Mouse (Mus musculus): Measurements from ENCODE around the gene Kcnj5. TPM values are rescaled to one million over a fixed set of nuclear protein-coding genes. Genes with fewer than 3 reads are reported as not detected.

Gene Kcnj5
- 0.13 and 0.28 TPM in 2 replicates for polyA plus RNA-seq (2015; fragmentation: Nextera tagmentation; extraction: Ambion mirVana)

DNA sequence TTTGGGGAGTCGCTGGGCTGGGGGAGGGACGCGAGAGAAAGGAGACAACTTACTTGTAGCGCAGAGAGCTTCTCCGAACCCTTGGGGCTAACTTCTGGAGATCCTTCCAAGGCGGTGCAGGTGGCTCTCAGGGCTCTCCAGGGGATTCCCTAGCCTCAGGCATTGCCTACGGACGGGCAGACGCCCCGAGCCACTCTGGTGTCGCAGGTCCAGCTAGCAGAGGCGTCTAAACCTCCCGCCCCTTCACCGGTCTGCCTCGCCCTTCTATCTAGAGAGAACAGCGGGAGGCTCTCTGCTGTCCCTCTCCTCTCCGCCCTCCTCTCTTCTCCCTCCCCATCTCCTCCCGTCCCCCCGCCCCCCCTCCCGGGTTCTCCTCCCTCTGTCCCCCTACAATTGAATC, at the start of gene Kcnj5:
TSS of gene Kcnj5 (minus strand) at position 300 of the 400 bp plus-strand sequence.
- WGBS = 1% methylated on average over 20 of the region's 20 CpGs
- Histone ChIP-seq H3K4me3 (peak within 1 kb of the TSS; percentile 38), H3K9me3 (no peaks in the 10 kb centered on the region), H3K4me2 (peak within 1 kb of the TSS; percentile 65), H3K27ac (replicated peaks) (no peak within 1 kb of the TSS), H3K27me3 (peaks cover 60% of the 10 kb centered on the region), H3K9ac (peak within 1 kb of the TSS; percentile 65), H3K4me1 (replicated peaks) (peaks cover 17% of the 10 kb centered on the region), H3K36me3 (no peaks in the 10 kb centered on the region)
- ATAC-seq (ENCODE audit: low read depth) = peak; percentile 37; the same call in 1 of the 2 replicates

GRCm38 (mm10) chr9:32392716-32393115, 48.6 kb upstream of the Kcnj5 start:
- H3K36me3 ChIP-seq = no peaks in the 10 kb centered on the region
- H3K4me2 ChIP-seq = no peak overlapping the region
- H3K27me3 ChIP-seq = no peaks in the 10 kb centered on the region
- no peak overlapping the region for H3K27ac ChIP-seq (replicated peaks)
- no peaks in the 10 kb centered on the region for H3K4me1 ChIP-seq (replicated peaks)
- no peak for ATAC-seq (ENCODE audit: low read depth)
- H3K9ac ChIP-seq = no peak overlapping the region
- H3K4me3 ChIP-seq = no peak overlapping the region
- no peaks in the 10 kb centered on the region for H3K9me3 ChIP-seq
- 85% methylated on average over 6 of the region's 6 CpGs for WGBS

DNA sequence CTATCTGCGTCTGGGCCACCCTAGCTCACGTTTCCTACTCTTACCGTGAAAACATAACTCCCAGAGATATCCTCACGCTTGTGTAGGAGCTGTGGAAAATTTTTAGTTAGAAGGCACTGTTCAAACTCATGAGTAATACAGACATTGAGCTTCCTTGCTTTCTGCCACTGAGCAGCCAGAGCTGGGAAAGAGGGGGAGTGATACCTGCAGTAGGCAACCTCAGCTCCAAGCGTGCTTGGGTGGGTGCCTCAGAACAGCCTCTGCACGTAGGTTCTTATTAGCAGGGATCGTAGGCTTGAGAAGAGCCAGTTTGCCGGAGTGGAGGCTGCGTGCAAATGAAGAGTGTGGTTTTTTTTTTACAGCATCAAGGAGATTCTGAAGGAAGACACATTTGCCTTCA, 47.6 kb upstream of the Kcnj5 start:
- Histone ChIP-seq H3K4me2 (no peak overlapping the region), H3K36me3 (no peaks in the 10 kb centered on the region), H3K27ac (replicated peaks) (no peak overlapping the region), H3K9ac (no peak overlapping the region), H3K9me3 (no peaks in the 10 kb centered on the region), H3K27me3 (no peaks in the 10 kb centered on the region), H3K4me3 (no peak overlapping the region), H3K4me1 (replicated peaks) (no peaks in the 10 kb centered on the region)
- 93% methylated on average over 9 of the region's 9 CpGs for WGBS
- no peak for ATAC-seq (ENCODE audit: low read depth)

DNA sequence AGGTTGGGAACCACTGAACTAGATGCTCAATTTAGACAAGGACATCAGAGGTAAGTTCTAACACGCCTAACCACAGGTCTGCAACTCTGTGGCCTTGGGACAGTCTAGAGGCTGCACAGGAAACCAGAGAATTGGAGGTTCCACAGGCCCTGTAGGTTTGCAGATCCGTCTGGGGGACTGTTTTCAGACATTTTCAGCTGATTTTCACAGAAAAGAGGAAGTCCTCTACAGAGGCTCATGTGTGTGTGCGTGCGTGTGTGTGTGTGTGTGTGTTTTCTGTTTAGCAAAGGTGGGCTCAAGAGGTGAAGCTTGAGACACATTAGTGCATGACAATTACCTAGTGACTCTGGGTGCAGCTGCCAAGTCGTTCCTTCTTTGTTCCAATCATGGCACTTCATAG, 46.9 kb upstream of the Kcnj5 start:
- no peak for ATAC-seq (ENCODE audit: low read depth)
- Histone ChIP-seq H3K9me3 (no peaks in the 10 kb centered on the region), H3K36me3 (no peaks in the 10 kb centered on the region)

GRCm38 (mm10) chr9:32388120-32388519, 44.0 kb upstream of the Kcnj5 start:
- 95% methylated on average over 1 of the region's 1 CpGs for WGBS
- no peak for ATAC-seq (ENCODE audit: low read depth)

More for the DNA sequence above, 46.9 kb upstream of the Kcnj5 start:
- Histone ChIP-seq H3K4me1 (replicated peaks) (no peaks in the 10 kb centered on the region), H3K27me3 (no peaks in the 10 kb centered on the region), H3K4me2 (no peak overlapping the region), H3K27ac (replicated peaks) (no peak overlapping the region), H3K9ac (no peak overlapping the region), H3K4me3 (no peak overlapping the region)
- WGBS = 91% methylated on average over 5 of the region's 5 CpGs

DNA sequence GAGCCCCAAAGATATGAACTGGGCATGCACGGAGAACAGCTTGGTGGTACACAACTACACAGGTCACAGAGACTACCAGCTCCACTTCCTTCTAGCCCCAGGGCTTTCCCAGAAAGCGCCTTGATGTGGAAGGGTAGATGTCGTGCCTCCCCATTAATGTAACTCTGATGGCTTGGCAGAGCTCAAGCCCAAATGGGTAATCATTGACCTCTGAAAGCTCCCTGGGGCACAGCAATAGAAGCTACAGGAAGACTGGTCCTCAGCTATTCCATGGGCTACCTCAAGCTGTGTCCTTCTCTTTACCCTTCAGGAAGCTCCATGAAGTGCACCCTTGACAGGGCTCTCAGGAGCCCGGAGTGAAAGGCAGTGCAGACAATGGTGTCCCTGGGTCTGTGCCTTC, 40.8 kb upstream of the Kcnj5 start:
- Histone ChIP-seq H3K27ac (replicated peaks) (no peak overlapping the region), H3K4me3 (no peak overlapping the region), H3K27me3 (no peaks in the 10 kb centered on the region), H3K9ac (no peak overlapping the region), H3K36me3 (no peaks in the 10 kb centered on the region), H3K4me2 (no peak overlapping the region), H3K4me1 (replicated peaks) (no peaks in the 10 kb centered on the region), H3K9me3 (no peaks in the 10 kb centered on the region)
- ATAC-seq (ENCODE audit: low read depth) = no peak
- 75% methylated on average over 4 of the region's 4 CpGs for WGBS

More at GRCm38 (mm10) chr9:32388120-32388519, 44.0 kb upstream of the Kcnj5 start:
- H3K9ac ChIP-seq = no peak overlapping the region
- H3K27me3 ChIP-seq = no peaks in the 10 kb centered on the region
- H3K9me3 ChIP-seq = no peaks in the 10 kb centered on the region
- no peaks in the 10 kb centered on the region for H3K36me3 ChIP-seq
- no peaks in the 10 kb centered on the region for H3K4me1 ChIP-seq (replicated peaks)
- no peak overlapping the region for H3K4me3 ChIP-seq
- H3K27ac ChIP-seq (replicated peaks) = no peak overlapping the region
- no peak overlapping the region for H3K4me2 ChIP-seq

DNA sequence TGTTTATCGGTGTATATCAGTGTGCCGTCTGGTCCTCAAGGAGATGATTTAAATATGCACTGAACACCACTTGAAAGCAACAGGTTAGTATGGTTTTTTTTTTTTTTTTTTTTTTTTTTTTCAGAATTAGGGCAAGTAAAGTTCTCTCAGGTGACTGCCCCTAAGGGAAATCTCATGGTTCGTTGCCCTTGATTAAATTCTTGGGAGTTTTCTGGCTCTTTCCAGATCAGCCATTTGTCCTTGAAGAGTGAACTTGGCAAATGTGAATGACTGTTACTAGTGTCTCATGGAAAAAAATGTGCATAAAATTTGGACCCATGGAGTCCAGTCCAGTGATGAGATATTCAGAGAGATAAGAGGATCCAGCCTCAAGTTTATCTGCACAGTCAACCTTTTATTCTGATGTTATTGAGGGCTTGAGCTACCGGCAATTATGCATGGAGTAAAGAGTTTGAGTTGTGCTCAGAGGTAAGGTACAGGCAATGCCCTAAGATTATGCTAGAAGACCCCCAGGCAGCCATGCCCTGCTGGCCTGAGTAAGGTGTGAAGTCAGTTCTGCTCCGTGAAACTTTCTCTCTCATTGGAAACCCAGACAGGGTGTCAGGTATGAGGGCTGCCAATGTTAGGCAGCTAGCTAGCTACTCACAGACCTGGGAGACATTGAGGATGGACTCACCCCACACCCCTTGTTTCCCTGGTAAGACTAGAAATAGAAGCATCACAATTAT, 32.9 kb upstream of the Kcnj5 start:
- Histone ChIP-seq H3K4me3 (no peak overlapping the region), H3K27ac (replicated peaks) (no peak overlapping the region), H3K4me2 (no peak overlapping the region), H3K9me3 (no peaks in the 10 kb centered on the region), H3K9ac (no peak overlapping the region), H3K27me3 (no peaks in the 10 kb centered on the region), H3K36me3 (no peaks in the 10 kb centered on the region), H3K4me1 (replicated peaks) (no peaks in the 10 kb centered on the region)
- no peak for ATAC-seq (ENCODE audit: low read depth)
- 86% methylated on average over 5 of the region's 5 CpGs for WGBS

DNA sequence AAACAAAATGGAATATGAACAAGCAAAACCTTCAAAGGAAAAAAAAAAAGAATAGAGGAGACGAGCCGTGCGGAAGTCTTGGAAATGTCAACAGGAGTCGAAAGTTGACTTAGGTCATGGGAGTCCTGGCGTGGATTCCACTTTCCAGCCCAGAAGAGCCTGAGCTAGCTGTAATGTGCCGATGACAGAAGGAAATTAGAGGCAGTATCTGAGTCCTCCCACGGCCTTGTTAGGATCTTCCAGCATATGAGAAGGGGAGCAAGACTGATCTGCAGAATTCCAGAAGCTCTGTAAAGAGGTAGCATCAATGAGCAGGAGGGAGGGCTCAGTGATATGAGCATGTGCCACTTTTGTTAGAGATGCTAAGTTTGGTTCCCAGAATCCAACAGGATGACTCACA, 31.9 kb upstream of the Kcnj5 start:
- no peak overlapping the region for H3K27ac ChIP-seq (replicated peaks)
- no peak for ATAC-seq (ENCODE audit: low read depth)
- H3K4me3 ChIP-seq = no peak overlapping the region
- no peak overlapping the region for H3K4me2 ChIP-seq
- H3K9ac ChIP-seq = no peak overlapping the region
- no peaks in the 10 kb centered on the region for H3K9me3 ChIP-seq
- 89% methylated on average over 7 of the region's 7 CpGs for WGBS
- no peaks in the 10 kb centered on the region for H3K36me3 ChIP-seq
- no peaks in the 10 kb centered on the region for H3K4me1 ChIP-seq (replicated peaks)
- no peaks in the 10 kb centered on the region for H3K27me3 ChIP-seq

- Histone ChIP-seq H3K27me3 (no peaks in the 10 kb centered on the region), H3K4me3 (no peak overlapping the region), H3K4me2 (no peak overlapping the region), H3K9ac (no peak overlapping the region), H3K9me3 (no peaks in the 10 kb centered on the region), H3K36me3 (no peaks in the 10 kb centered on the region), H3K4me1 (replicated peaks) (peaks cover 10% of the 10 kb centered on the region), H3K27ac (replicated peaks) (no peak overlapping the region)
- WGBS = 94% methylated on average over 6 of the region's 6 CpGs
- no peak for ATAC-seq (ENCODE audit: low read depth)
Observed at GRCm38 (mm10) chr9:32373656-32374055, 29.5 kb upstream of the Kcnj5 start.

DNA sequence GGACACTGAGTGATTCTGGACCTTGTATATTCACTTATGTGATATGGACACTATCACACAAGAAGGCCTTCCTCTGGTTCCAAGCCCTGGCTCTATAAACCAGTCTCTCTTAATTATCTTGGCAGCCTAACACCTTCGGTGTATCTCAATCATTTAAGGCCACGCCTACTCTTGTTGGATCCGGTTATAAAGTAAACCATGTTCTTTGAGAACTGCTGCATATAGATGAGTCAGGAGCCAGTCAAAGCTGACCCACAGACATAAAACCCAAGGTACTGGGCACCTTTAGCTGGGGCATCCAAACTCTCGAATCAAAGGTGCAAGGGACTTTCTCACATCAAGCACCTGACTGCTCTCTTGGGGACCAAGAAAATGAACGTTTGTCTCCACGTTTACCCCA, 28.1 kb upstream of the Kcnj5 start, which contains the start of gene Kcnj1:
TSS of gene Kcnj1 (plus strand) at position 292 of the 400 bp plus-strand sequence.
- ATAC-seq (ENCODE audit: low read depth) = no peak

DNA sequence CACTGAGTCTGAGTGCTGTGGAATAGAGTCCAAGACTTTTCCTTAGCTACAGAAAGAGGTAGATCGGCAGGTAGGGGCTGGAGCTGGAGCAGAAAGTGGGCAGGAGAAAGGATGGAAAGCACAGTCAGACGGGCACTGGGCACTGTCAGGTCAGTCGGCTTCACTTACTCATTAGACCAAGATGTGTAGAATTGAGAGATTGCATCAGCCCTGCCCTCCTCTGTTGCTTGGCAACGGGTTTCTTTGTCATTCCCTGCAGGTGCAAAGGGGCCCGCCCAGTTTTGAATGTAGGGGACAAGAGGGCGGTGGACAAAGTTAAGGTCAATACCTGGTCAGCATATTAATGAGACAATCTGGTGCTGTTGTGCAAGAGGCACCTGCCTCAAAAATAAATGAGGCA, 25.2 kb upstream of the Kcnj5 start:
- Histone ChIP-seq H3K4me1 (replicated peaks) (peaks cover 12% of the 10 kb centered on the region), H3K36me3 (no peaks in the 10 kb centered on the region), H3K4me3 (no peak overlapping the region), H3K27ac (replicated peaks) (no peak overlapping the region), H3K9me3 (no peaks in the 10 kb centered on the region), H3K4me2 (no peak overlapping the region), H3K27me3 (no peaks in the 10 kb centered on the region), H3K9ac (no peak overlapping the region)
- WGBS = 43% methylated on average over 6 of the region's 6 CpGs
- ATAC-seq (ENCODE audit: low read depth) = no peak

More for the DNA sequence above, 28.1 kb upstream of the Kcnj5 start, which contains the start of gene Kcnj1:
- Histone ChIP-seq H3K4me3 (no peak within 1 kb of the TSS), H3K27ac (replicated peaks) (no peak within 1 kb of the TSS), H3K9ac (no peak within 1 kb of the TSS), H3K9me3 (no peaks in the 10 kb centered on the region), H3K4me2 (no peak within 1 kb of the TSS), H3K27me3 (no peaks in the 10 kb centered on the region), H3K4me1 (replicated peaks) (peaks cover 12% of the 10 kb centered on the region), H3K36me3 (no peaks in the 10 kb centered on the region)
- WGBS = 88% methylated on average over 6 of the region's 6 CpGs

DNA sequence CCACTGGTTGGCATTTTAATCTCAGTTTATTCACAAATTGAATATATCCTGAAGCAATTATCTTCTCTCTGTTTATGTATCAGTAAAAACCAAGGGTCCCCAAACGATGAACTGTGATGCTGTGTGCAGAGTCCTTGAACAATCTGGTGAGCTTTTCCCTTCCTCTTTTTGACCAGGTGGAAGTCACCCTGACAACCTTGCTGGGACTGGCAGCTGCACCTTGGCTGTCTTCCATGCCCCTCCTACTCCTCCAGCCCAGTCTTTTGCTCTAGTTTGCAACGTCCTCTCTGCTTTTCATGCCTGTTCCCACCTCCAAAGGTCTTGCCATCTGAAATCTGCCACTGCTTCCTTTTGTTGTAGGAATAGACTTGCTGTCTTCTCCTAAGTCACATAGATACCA, 24.7 kb upstream of the Kcnj5 start:
- WGBS = 25% methylated on average over 2 of the region's 2 CpGs
- no peak overlapping the region for H3K9ac ChIP-seq
- no peak overlapping the region for H3K27ac ChIP-seq (replicated peaks)
- peaks cover 12% of the 10 kb centered on the region for H3K4me1 ChIP-seq (replicated peaks)
- no peak overlapping the region for H3K4me3 ChIP-seq
- no peaks in the 10 kb centered on the region for H3K9me3 ChIP-seq
- no peak overlapping the region for H3K4me2 ChIP-seq
- H3K27me3 ChIP-seq = no peaks in the 10 kb centered on the region
- no peaks in the 10 kb centered on the region for H3K36me3 ChIP-seq
- peak; percentile 32; the same call in 1 of the 2 replicates for ATAC-seq (ENCODE audit: low read depth)

GRCm38 (mm10) chr9:32360770-32361169, 16.6 kb upstream of the Kcnj5 start:
- H3K4me2 ChIP-seq = no peak overlapping the region
- ATAC-seq (ENCODE audit: low read depth) = no peak
- H3K9me3 ChIP-seq = no peaks in the 10 kb centered on the region
- no peak overlapping the region for H3K4me3 ChIP-seq
- H3K36me3 ChIP-seq = no peaks in the 10 kb centered on the region
- WGBS = 77% methylated on average over 1 of the region's 1 CpGs
- no peaks in the 10 kb centered on the region for H3K4me1 ChIP-seq (replicated peaks)
- no peak overlapping the region for H3K9ac ChIP-seq
- H3K27me3 ChIP-seq = no peaks in the 10 kb centered on the region
- no peak overlapping the region for H3K27ac ChIP-seq (replicated peaks)

All from neural tube, embryonic 13.5 days (tissue).